Mouse (Mus musculus): Measurements from ENCODE around the gene Zfp423. TPM values are rescaled to one million over a fixed set of nuclear protein-coding genes. Genes with fewer than 3 reads are reported as not detected.
A peak's percentile ranks its signal among the peaks of the same experiment; 100 is the strongest.

Zfp423 gene
- polyA plus RNA-seq, 1 experiment from 2014 or later: 5.0 TPM

GRCm38 (mm10) chr8:87918004-87918403 lies 41.4 kb downstream of the Zfp423 start:
- Histone ChIP-seq H3K4me1 (replicated peaks) (peaks cover 29% of the 10 kb centered on the region), H3K4me3 (replicated peaks) (no peak overlapping the region), H3K36me3 (no peaks in the 10 kb centered on the region), H3K27me3 (replicated peaks) (no peaks in the 10 kb centered on the region), H3K9me3 (no peaks in the 10 kb centered on the region), H3K27ac (no peak overlapping the region), H3K9ac (no peak overlapping the region), H3K4me2 (replicated peaks) (no peak overlapping the region)
- 59% methylated on average over 5 of the region's 5 CpGs for WGBS
- ATAC-seq: no peak

GRCm38 (mm10) chr8:87915763-87916162 lies 43.6 kb downstream of the Zfp423 start:
- Histone ChIP-seq H3K27ac (no peak overlapping the region), H3K9me3 (no peaks in the 10 kb centered on the region), H3K4me1 (replicated peaks) (peaks cover 39% of the 10 kb centered on the region), H3K36me3 (no peaks in the 10 kb centered on the region), H3K4me2 (replicated peaks) (no peak overlapping the region), H3K9ac (no peak overlapping the region), H3K4me3 (replicated peaks) (no peak overlapping the region), H3K27me3 (replicated peaks) (no peaks in the 10 kb centered on the region)
- 67% methylated on average over 9 of the region's 9 CpGs for WGBS
- ATAC-seq: no peak

GRCm38 (mm10) chr8:87914247-87914967 lies 45.0 kb downstream of the Zfp423 start:
- ATAC-seq: peak; percentile 52
- 45% methylated on average over 6 of the region's 6 CpGs for WGBS
- Histone ChIP-seq H3K4me2 (replicated peaks) (no peak overlapping the region), H3K4me3 (replicated peaks) (no peak overlapping the region), H3K9ac (no peak overlapping the region), H3K27me3 (replicated peaks) (no peaks in the 10 kb centered on the region), H3K4me1 (replicated peaks) (peaks cover 39% of the 10 kb centered on the region), H3K9me3 (no peaks in the 10 kb centered on the region), H3K36me3 (no peaks in the 10 kb centered on the region), H3K27ac (0 out of 2 replicates have a peak overlapping the region, but pooled peaks have one; percentile 2)

GRCm38 (mm10) chr8:87908940-87909339 lies 50.5 kb downstream of the Zfp423 start:
- ATAC-seq: no peak
- Histone ChIP-seq H3K9ac (no peak overlapping the region), H3K4me1 (replicated peaks) (peaks cover 15% of the 10 kb centered on the region), H3K9me3 (no peaks in the 10 kb centered on the region), H3K4me3 (replicated peaks) (no peak overlapping the region), H3K27ac (no peak overlapping the region), H3K36me3 (no peaks in the 10 kb centered on the region), H3K4me2 (replicated peaks) (no peak overlapping the region), H3K27me3 (replicated peaks) (no peaks in the 10 kb centered on the region)
- 76% methylated on average over 2 of the region's 2 CpGs for WGBS

- Histone ChIP-seq H3K4me3 (replicated peaks) (no peak overlapping the region), H3K9me3 (no peaks in the 10 kb centered on the region), H3K9ac (no peak overlapping the region), H3K4me2 (replicated peaks) (no peak overlapping the region), H3K4me1 (replicated peaks) (no peaks in the 10 kb centered on the region; the same call in 1 of the 2 replicates), H3K36me3 (no peaks in the 10 kb centered on the region), H3K27ac (no peak overlapping the region), H3K27me3 (replicated peaks) (no peaks in the 10 kb centered on the region)
- 74% methylated on average over 5 of the region's 5 CpGs for WGBS
- ATAC-seq: no peak
These were observed 54.0 kb downstream of the Zfp423 start for GRCm38 (mm10) chr8:87905404-87905803.

- Histone ChIP-seq H3K4me1 (replicated peaks) (no peaks in the 10 kb centered on the region; the same call in 1 of the 2 replicates), H3K9me3 (no peaks in the 10 kb centered on the region), H3K27ac (no peak overlapping the region), H3K4me2 (replicated peaks) (no peak overlapping the region), H3K9ac (no peak overlapping the region), H3K4me3 (replicated peaks) (no peak overlapping the region), H3K36me3 (no peaks in the 10 kb centered on the region), H3K27me3 (replicated peaks) (no peaks in the 10 kb centered on the region)
- WGBS: 84% methylated on average over 5 of the region's 5 CpGs
- ATAC-seq: no peak
These were observed 55.3 kb downstream of the Zfp423 start for GRCm38 (mm10) chr8:87904108-87904507.

- H3K4me2 ChIP-seq (replicated peaks): no peak overlapping the region
- no peak for ATAC-seq
- no peak overlapping the region for H3K9ac ChIP-seq
- 65% methylated on average over 13 of the region's 13 CpGs for WGBS
- no peak overlapping the region for H3K4me3 ChIP-seq (replicated peaks)
- no peak overlapping the region for H3K27ac ChIP-seq
- H3K36me3 ChIP-seq: no peaks in the 10 kb centered on the region
- H3K27me3 ChIP-seq (replicated peaks): no peaks in the 10 kb centered on the region
- peaks cover 16% of the 10 kb centered on the region; the same call in 1 of the 2 replicates for H3K4me1 ChIP-seq (replicated peaks)
- no peaks in the 10 kb centered on the region for H3K9me3 ChIP-seq
These were observed 64.0 kb downstream of the Zfp423 start for GRCm38 (mm10) chr8:87895203-87896041.

GRCm38 (mm10) chr8:87894287-87894686 lies 65.1 kb downstream of the Zfp423 start:
- 46% methylated on average over 8 of the region's 8 CpGs for WGBS
- peaks cover 16% of the 10 kb centered on the region; the same call in 1 of the 2 replicates for H3K4me1 ChIP-seq (replicated peaks)

GRCm38 (mm10) chr8:87893547-87893946 lies 65.8 kb downstream of the Zfp423 start:
- Histone ChIP-seq H3K27ac (no peak overlapping the region), H3K36me3 (no peaks in the 10 kb centered on the region), H3K9me3 (no peaks in the 10 kb centered on the region), H3K4me1 (replicated peaks) (peaks cover 16% of the 10 kb centered on the region; the same call in 1 of the 2 replicates), H3K9ac (no peak overlapping the region), H3K4me2 (replicated peaks) (no peak overlapping the region), H3K4me3 (replicated peaks) (no peak overlapping the region), H3K27me3 (replicated peaks) (no peaks in the 10 kb centered on the region)
- ATAC-seq: no peak
- 63% methylated on average over 6 of the region's 6 CpGs for WGBS

More at GRCm38 (mm10) chr8:87894287-87894686, 65.1 kb downstream of the Zfp423 start:
- Histone ChIP-seq H3K9me3 (no peaks in the 10 kb centered on the region), H3K4me2 (replicated peaks) (no peak overlapping the region), H3K4me3 (replicated peaks) (no peak overlapping the region), H3K27ac (no peak overlapping the region), H3K9ac (no peak overlapping the region), H3K36me3 (no peaks in the 10 kb centered on the region), H3K27me3 (replicated peaks) (no peaks in the 10 kb centered on the region)
- ATAC-seq: no peak

- Histone ChIP-seq H3K9me3 (no peaks in the 10 kb centered on the region), H3K4me3 (replicated peaks) (no peak overlapping the region), H3K36me3 (no peaks in the 10 kb centered on the region), H3K27me3 (replicated peaks) (no peaks in the 10 kb centered on the region), H3K27ac (no peak overlapping the region), H3K9ac (no peak overlapping the region), H3K4me2 (replicated peaks) (no peak overlapping the region), H3K4me1 (replicated peaks) (peaks cover 16% of the 10 kb centered on the region; the same call in 1 of the 2 replicates)
- 85% methylated on average over 6 of the region's 6 CpGs for WGBS
- ATAC-seq: no peak
These were observed 66.5 kb downstream of the Zfp423 start for GRCm38 (mm10) chr8:87892891-87893290.

GRCm38 (mm10) chr8:87891884-87892283 lies 67.5 kb downstream of the Zfp423 start:
- no peak overlapping the region for H3K9ac ChIP-seq
- no peaks in the 10 kb centered on the region for H3K36me3 ChIP-seq
- H3K4me1 ChIP-seq (replicated peaks): peaks cover 16% of the 10 kb centered on the region; the same call in 1 of the 2 replicates
- H3K4me2 ChIP-seq (replicated peaks): no peak overlapping the region
- peak; percentile 49; the same call in 1 of the 2 replicates for ATAC-seq
- H3K27me3 ChIP-seq (replicated peaks): no peaks in the 10 kb centered on the region
- H3K4me3 ChIP-seq (replicated peaks): no peak overlapping the region
- H3K27ac ChIP-seq: no peak overlapping the region
- no peaks in the 10 kb centered on the region for H3K9me3 ChIP-seq

GRCm38 (mm10) chr8:87887956-87888355 lies 71.4 kb downstream of the Zfp423 start:
- WGBS: 67% methylated on average over 12 of the region's 12 CpGs
- Histone ChIP-seq H3K4me2 (replicated peaks) (no peak overlapping the region), H3K9ac (no peak overlapping the region), H3K4me1 (replicated peaks) (peaks cover 6% of the 10 kb centered on the region; the same call in 1 of the 2 replicates), H3K9me3 (no peaks in the 10 kb centered on the region), H3K27me3 (replicated peaks) (no peaks in the 10 kb centered on the region), H3K36me3 (no peaks in the 10 kb centered on the region), H3K4me3 (replicated peaks) (no peak overlapping the region), H3K27ac (no peak overlapping the region)
- no peak for ATAC-seq

Data from intestine, embryonic 15.5 days (tissue).